Mouse (Mus musculus) macrophage (primary cell): Measurements from ENCODE around the gene Capn3. TPM values are rescaled to one million over a fixed set of nuclear protein-coding genes. Genes with fewer than 3 reads are reported as not detected.
A peak's percentile ranks its signal among the peaks of the same experiment; 100 is the strongest.

Source experiments
- H3K27ac ChIP-seq: fragments of 350-480 bp; formaldehyde crosslinking; 2 replicates; pipeline ENCODE4 v1.9.0; 2021
- H3K36me3 ChIP-seq: fragments of 350-480 bp; formaldehyde crosslinking; 2 replicates; pipeline ENCODE4 v1.9.0; 2021; ENCODE audit errors: inconsistent target
- H3K4me3 ChIP-seq: fragments of 350-480 bp; formaldehyde crosslinking; 2 replicates; pipeline ENCODE4 v1.9.0; 2021; ENCODE audit errors: inconsistent target
- H3K79me2 ChIP-seq: fragments of 350-480 bp; formaldehyde crosslinking; 2 replicates; pipeline ENCODE4 v1.9.0; 2021; ENCODE audit errors: inconsistent target
- WGBS: methylation state at CpG from one replicate; pipeline ENCODE4 v1.1.7; 2026; ENCODE audit warnings: inconsistent platforms; ENCODE audit not compliant: missing documents; 5-methylcytosine and 5-hydroxymethylcytosine counted together
- polyA plus RNA-seq: library from polyadenylated mRNA; stranded (reverse); fragments of 250-400 nt; gene quantifications from 3 replicates; pipeline ENCODE4 v1.2.4, GENCODE M21; 2018; ENCODE audit warnings: inconsistent platforms
- total RNA-seq, 78 experiments: library from RNA; depleted of rRNA; stranded (reverse); fragments of 250-400 nt; gene quantifications; 1 replicate in 9 of 78; 2 replicates in 24 of 78; 3 replicates in 43 of 78; 4 replicates in 2 of 78; pipeline ENCODE4 v1.2.4; 2018; ENCODE audit warnings: inconsistent platforms in 56 of 78

Gene Capn3
- 1 to 10 TPM in 15 of 26 experiments, under 1 TPM in 10, not detected in 1; 0.35 to 4.1 (median 1.1) TPM for total RNA-seq (2018; cell fraction: chromatin; rRNA removed)
- total RNA-seq (2018; cell fraction: cytosol; rRNA removed): under 1 TPM in 21 of 26 experiments, not detected in 5; 0.03 to 0.80 (median 0.34) TPM
- 1 to 10 TPM in 11 of 26 experiments, under 1 TPM in 10, not detected in 5; 0.12 to 2.8 (median 1.1) TPM for total RNA-seq (2018; cell fraction: nucleus; rRNA removed)
- polyA plus RNA-seq: 0.22 to 0.67 TPM (median 0.42 TPM) in 3 replicates

DNA sequence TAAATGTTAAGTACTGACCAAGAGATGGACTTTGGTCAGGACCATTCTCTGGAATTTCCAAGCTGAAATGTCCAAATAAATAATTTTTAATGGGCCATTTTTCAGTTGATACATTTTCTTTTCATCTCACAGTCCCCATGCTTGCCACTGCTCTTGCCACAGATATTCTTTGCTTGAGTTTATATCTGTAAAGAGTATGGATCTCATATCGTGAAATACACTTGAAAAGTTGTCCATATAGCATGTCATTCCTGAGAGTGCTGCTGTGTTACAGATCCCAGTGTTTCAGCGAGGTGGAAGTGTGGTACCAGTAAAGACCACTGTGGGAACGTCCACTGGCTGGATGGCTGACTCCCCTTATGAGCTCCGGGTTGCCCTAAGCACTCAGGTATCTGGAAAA lies at the start of gene Capn3:
Gene Capn3 (plus strand): TSS at position 301 of the 400 bp plus-strand sequence.
- H3K36me3 ChIP-seq: no peaks in the 10 kb centered on the region
- H3K27ac ChIP-seq: no peak within 1 kb of the TSS
- WGBS: 91% methylated on average over 4 of the region's 4 CpGs

DNA sequence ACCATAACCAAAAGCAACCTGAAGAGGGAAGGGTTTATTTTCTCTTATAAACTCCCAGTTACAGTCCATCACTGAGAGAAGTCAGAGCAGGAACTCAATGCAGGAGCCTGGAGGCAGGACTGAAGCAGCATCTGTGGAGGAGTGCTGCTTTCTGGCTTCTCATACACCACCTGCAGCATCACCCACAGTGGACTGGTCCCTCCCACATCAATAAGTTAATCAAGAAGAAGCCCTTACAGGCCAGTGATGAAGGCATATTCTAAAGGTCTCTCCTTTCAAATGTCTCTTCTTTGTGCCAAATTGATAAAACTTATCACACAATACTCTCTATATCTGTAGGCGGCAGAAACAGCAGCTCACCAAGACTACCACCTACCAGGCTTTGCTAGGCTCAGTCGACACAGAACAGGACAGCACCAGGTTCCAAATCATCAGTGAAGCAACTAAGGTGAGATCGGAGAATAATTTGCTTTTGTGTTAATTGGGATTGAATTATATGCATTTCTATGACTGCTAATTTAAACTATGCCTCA lies 44.7 kb upstream of the Capn3 start:
- Histone ChIP-seq H3K36me3 (peaks cover 12% of the 10 kb centered on the region; the same call in 1 of the 2 replicates), H3K27ac (no peak overlapping the region), H3K4me3 (no peak overlapping the region), H3K79me2 (no peaks in the 10 kb centered on the region)
- WGBS: 94% methylated on average over 3 of the region's 3 CpGs

More for the DNA sequence above, at the start of gene Capn3:
- Histone ChIP-seq H3K79me2 (no peaks in the 10 kb centered on the region), H3K4me3 (no peak within 1 kb of the TSS)

DNA sequence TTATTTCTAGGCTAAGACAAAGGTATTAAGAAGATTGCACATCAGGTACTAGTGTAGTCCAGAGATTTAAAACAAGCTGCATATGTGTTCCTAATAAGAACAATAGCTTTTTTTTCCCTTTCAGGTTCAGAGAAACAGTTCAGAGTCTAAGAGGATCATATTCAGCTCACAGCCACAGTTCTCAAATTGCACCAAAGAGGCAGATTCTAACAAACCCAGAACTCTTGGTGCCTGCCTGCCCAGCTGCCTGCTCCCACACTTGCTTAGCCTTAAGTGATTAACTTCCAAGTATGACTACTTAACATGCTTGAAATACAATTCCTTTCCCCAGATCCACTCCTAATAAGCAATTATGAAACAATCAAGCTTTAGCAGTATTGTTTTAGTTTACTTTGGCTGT lies 41.7 kb upstream of the Capn3 start:
- H3K36me3 ChIP-seq: peaks cover 12% of the 10 kb centered on the region; the same call in 1 of the 2 replicates

DNA sequence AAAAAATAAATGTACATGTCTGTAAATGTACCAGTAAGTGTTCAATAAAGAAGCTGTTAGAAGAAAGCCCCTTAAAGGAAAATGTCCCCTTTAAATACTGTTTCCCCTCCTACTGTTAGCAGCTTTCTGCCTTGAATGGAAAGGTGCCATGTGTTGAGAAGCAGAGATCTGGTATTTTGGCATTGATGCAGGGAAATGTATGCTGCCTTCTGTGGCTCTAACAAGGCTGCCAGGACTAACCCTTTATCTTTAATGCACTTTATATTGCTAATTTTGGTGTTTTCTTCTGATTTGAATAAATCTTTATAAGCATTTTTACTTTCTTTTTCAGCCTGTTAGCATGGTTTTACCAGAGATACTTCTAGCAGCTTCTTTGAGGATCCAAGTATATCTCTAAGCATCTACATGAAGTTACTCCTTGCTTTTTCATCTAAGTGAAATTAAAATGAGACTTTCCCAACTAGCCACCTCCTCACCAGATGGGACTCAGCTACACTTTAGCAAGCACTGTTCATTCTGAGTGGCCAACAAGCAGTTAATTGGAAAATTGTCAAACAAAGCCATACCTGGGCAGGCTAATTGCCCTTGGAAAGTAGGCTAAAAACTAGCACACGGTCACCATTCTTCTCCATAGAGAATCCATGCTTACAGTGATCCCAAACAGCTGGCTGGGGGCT lies 40.9 kb upstream of the Capn3 start:
- WGBS: 94% methylated on average over 1 of the region's 1 CpGs
- Histone ChIP-seq H3K79me2 (no peaks in the 10 kb centered on the region), H3K4me3 (no peak overlapping the region), H3K27ac (no peak overlapping the region), H3K36me3 (peaks cover 12% of the 10 kb centered on the region; the same call in 1 of the 2 replicates)

More for the DNA sequence above, 41.7 kb upstream of the Capn3 start:
- Histone ChIP-seq H3K79me2 (no peaks in the 10 kb centered on the region), H3K4me3 (no peak overlapping the region), H3K27ac (no peak overlapping the region)

DNA sequence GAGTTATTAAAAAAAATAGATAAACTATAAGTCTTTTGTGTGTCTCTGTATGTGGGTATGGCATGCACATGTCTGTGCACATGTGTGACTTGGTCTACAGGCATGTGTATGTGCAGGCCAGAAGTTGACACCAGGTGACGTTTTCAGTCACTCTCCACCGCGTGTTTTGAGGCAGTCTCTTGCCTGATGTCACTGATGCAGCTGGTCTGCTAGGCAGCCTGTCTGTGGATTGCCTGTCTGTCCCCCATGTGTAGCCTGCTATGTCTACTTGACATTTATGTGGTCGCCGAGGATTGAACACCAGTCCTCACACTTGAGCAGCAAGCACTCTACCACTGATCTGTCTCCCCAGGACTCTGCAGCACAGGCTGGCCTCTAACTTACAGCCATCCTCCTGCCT lies 31.4 kb upstream of the Capn3 start:
- peaks cover 10% of the 10 kb centered on the region; the same call in 1 of the 2 replicates for H3K36me3 ChIP-seq
- WGBS: 78% methylated on average over 4 of the region's 5 CpGs
- peak overlapping the region; percentile 88 for H3K27ac ChIP-seq
- no peaks in the 10 kb centered on the region for H3K79me2 ChIP-seq
- H3K4me3 ChIP-seq: no peak overlapping the region

DNA sequence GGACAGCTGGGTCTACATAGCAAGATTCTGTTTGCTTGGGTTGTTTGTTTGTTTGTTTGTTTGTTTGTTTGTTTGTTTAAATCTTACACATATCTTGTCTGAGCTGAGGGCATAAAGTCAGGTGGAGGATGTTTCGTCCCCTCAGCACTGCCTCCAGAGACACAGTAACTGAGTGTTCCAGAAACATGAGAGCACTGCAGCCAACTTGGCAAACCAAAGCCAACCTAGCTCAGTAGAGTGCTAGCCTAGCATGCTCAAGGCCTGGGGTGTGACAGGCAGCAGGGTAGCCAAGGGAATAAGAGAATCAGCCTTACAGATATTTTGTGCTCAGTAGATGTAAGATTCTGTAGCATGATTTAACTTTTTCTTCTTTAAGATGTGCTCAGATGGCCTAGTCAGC lies 11.3 kb upstream of the Capn3 start:
- Histone ChIP-seq H3K36me3 (no peaks in the 10 kb centered on the region), H3K27ac (no peak overlapping the region), H3K79me2 (no peaks in the 10 kb centered on the region), H3K4me3 (no peak overlapping the region)
- 100% methylated on average over 1 of the region's 1 CpGs for WGBS

DNA sequence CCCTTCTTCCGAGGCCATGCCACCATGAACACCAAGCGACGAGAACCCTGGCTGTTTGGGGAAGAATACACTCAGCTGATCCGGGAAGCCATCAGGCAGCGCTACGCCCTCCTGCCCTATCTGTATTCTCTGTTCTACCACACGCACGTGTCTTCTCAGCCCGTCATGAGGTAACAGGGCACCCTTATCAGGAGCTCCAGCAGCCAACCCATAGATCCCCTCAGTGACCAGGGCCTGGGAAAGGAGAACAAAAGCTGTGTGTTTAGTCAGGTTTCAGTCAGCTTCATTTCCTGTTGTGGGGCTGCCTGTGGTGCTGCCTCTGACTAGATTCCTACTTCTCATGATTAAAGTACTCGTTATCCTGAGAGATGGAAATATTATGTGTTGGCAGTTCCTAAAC lies 9.4 kb upstream of the Capn3 start:
- WGBS: 24% methylated on average over 10 of the region's 10 CpGs
- Histone ChIP-seq H3K4me3 (no peak overlapping the region), H3K27ac (no peak overlapping the region), H3K79me2 (no peaks in the 10 kb centered on the region), H3K36me3 (no peaks in the 10 kb centered on the region)

DNA sequence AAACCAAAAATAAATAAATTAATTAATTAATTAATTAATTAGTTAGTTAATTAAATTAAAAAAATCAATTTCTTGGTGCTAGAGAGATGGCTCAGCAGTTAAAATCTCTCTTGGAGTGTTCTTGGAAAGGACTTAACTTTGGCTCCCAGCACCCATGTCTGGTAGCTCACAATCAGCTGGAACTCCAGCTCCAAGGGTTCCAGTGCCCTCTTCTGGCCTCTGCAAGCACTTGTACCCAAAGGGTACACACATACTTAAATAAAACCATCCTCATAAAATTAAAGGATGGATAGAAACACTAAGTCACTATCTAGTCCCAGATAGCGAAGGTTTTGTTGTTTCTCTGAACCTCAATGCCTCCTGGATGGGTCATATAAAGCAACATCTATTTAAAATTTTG lies 8.5 kb upstream of the Capn3 start:
- H3K36me3 ChIP-seq: no peaks in the 10 kb centered on the region
- no peak overlapping the region for H3K4me3 ChIP-seq
- WGBS: 92% methylated on average over 1 of the region's 1 CpGs
- H3K27ac ChIP-seq: no peak overlapping the region
- no peaks in the 10 kb centered on the region for H3K79me2 ChIP-seq

DNA sequence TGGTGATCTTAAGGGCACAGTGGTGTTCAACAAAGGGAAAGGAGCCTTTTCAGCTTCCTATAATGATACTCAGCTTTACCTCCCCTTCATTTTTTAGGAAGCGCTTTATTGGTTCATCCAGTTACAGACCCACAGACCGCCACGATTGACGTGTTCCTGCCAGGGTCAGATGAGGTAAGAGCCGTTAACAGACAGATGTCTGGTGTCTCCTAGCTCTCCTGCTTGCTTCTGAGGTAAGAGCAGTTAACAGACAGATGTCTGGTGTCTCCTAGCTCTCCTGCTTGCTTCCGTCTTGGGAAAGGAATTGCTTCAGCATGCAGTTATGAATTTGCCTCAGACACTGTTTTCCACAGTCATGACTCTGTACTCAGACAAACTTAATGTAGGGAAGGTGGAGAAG lies 5.1 kb upstream of the Capn3 start:
- Histone ChIP-seq H3K4me3 (no peak overlapping the region), H3K36me3 (no peaks in the 10 kb centered on the region), H3K27ac (no peak overlapping the region), H3K79me2 (no peaks in the 10 kb centered on the region)
- 77% methylated on average over 6 of the region's 6 CpGs for WGBS

DNA sequence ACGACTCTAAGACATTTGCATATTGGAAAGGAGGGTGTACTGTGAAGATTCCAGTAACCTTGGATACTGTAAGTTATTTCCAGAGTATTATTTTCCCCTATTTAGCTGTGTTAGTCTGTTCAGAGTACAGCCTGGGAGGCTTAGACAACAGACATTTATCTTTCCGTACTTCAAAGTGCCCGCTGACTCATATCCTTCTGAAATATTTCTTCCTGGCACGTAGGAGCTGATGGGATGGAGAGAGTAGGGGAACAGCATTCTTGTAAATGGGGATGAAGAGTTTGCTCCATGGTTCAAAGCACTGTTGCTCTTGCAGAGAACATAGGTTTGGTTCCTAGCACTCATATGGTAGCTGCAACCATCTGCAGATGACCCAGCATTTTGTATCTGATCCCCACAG lies 3.2 kb upstream of the Capn3 start:
- WGBS: 90% methylated on average over 4 of the region's 4 CpGs
- Histone ChIP-seq H3K4me3 (no peak overlapping the region), H3K36me3 (no peaks in the 10 kb centered on the region), H3K27ac (no peak overlapping the region), H3K79me2 (no peaks in the 10 kb centered on the region)

DNA sequence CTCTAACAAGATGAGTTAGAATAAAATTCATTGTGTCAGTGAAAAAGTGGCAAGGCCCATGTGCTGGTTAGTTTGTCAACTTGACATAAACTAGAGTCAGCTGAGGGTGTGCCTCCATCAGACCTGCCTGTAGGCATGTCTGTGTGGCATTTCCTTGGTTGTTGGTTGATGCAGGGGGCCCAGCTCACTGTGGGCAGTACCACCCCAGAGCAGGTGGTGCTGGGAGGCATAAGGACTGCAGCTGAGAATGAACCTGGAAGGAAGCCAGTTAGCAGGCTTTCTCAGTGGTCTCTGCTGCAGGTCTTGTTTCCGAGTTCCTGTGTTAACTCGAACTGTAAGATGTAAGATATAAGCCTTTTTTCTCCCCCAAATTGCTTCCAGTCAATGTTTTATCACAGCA lies 832 bp upstream of the Capn3 start:
- H3K4me3 ChIP-seq: no peak overlapping the region
- H3K27ac ChIP-seq: no peak overlapping the region
- no peaks in the 10 kb centered on the region for H3K79me2 ChIP-seq
- no peaks in the 10 kb centered on the region for H3K36me3 ChIP-seq
- WGBS: 53% methylated on average over 2 of the region's 2 CpGs

DNA sequence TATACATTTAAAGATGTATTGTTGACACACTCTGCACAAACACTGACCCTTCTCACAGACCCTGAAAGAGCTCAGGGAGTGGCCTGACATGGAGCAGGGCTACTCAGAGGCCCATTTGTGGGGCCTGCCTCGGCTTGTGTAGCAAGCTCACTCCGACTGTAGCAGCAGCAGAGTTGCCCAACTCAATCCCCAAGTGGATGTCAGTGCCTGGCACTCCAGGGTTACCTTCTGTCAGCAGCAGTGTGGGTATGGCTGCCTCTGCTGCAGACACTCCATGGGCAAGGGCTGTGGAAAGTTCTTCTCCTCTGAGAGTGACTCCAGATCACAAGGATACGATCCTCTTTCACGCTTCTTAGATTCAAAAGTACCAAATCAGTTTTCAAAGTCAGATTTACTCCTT lies 4.4 kb downstream of the Capn3 start:
- Histone ChIP-seq H3K4me3 (no peak overlapping the region), H3K79me2 (no peaks in the 10 kb centered on the region), H3K27ac (no peak overlapping the region), H3K36me3 (no peaks in the 10 kb centered on the region)
- 94% methylated on average over 4 of the region's 4 CpGs for WGBS

DNA sequence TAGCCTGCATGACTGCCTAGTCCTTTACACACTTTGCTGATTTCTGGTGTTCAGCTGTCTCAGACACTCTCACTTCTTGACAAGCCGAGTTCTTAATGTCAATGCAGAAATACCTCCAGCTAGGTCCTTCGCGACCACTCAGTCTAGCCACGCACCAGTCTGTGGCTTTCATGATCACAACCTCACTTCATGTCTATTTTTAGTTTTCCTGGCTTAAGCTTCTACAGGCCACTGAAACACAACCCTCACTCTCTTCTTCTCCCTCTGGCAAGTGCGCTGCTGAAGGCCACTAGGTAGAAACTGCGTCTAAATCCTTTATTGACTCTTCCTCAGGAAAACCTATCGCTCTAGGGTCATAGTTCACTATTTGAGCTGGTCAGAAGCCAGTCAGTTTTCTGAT lies 7.5 kb downstream of the Capn3 start:
- no peaks in the 10 kb centered on the region for H3K36me3 ChIP-seq
- no peak overlapping the region for H3K4me3 ChIP-seq
- no peak overlapping the region for H3K27ac ChIP-seq
- 56% methylated on average over 7 of the region's 7 CpGs for WGBS
- H3K79me2 ChIP-seq: no peaks in the 10 kb centered on the region

DNA sequence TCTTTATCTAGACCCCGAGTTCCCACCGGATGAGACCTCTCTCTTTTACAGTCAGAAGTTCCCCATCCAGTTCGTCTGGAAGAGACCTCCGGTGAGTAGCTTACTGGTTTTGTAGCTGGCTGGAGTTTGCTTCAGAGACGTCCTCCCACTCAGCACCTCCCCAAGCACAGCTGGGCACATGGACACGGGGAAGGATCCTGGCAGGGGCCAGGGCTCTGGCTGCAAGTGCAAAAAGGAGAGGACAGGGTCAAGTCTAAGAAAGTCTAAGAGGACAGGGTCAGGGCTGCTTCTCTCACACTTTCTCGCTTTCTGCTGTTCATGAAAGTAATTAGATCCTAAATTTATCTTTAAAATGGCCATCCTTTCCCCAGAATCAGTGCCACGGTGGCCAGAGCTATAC lies 8.3 kb downstream of the Capn3 start:
- Histone ChIP-seq H3K79me2 (no peaks in the 10 kb centered on the region), H3K36me3 (no peaks in the 10 kb centered on the region), H3K27ac (peak overlapping the region; percentile 12; the same call in 1 of the 2 replicates), H3K4me3 (no peak overlapping the region)
- 75% methylated on average over 8 of the region's 8 CpGs for WGBS

DNA sequence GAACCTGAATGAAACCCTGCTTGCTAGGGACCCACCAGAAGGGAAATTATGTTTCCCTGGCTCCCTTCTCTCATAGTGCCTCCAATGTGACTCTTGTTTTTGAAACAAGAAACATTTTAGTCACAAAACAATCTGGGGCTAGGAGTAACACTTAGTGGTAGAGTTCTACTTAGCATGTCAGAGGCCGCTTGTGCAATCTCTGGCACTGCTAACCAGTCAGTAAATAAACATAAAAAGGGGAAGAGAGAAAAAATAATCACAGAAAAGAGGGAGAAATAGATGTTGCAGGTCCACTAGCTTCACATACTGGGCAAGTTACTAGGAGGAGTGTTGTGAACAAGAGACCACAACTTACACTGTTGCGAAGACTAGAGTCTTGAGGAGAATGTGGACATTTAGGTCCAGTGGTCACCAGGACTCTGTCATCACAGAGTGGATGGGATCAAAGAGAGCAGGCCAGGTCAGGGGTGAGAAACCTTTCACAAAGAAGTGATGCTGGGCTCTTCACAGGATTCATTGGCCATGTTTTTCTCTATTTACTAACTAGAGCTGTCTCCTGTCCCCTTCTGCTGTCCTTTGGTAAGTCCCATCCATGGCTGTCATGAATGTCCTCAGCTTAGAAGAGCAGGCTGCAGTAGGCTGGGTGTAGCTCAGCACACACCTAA lies 9.0 kb downstream of the Capn3 start:
- Histone ChIP-seq H3K79me2 (no peaks in the 10 kb centered on the region), H3K27ac (peak overlapping the region; percentile 12; the same call in 1 of the 2 replicates), H3K36me3 (no peaks in the 10 kb centered on the region), H3K4me3 (no peak overlapping the region)
- 33% methylated on average over 2 of the region's 2 CpGs for WGBS
